Mouse (Mus musculus) left cerebral cortex, adult 18-20 months (tissue): ENCODE data around the gene Tpsab1. TPM values are rescaled to one million over a fixed set of nuclear protein-coding genes. Genes with fewer than 3 reads are reported as not detected.

Experiments used
- total RNA-seq, 2 experiments: library from RNA; stranded (reverse); gene quantifications; 2 replicates each; pipeline ENCODE4 v1.2.3; 2021

Tpsab1 gene
- total RNA-seq, 2 experiments from 2014 or later: not detected

Other genes starting within 250 kb of the Tpsab1 start
- gene Telo2, start 229.6 kb downstream of the Tpsab1 start, total RNA-seq: 10 to 100 TPM; 28.4 to 34.4 TPM
- gene Ptx4, start 224.8 kb downstream of the Tpsab1 start, total RNA-seq: under 1 TPM; 0.54 to 0.67 TPM
- gene Clcn7, start 212.2 kb downstream of the Tpsab1 start, total RNA-seq: 10 to 100 TPM; 46.9 to 47.0 TPM
- not detected for gene Ccdc154, start 183.1 kb downstream of the Tpsab1 start, total RNA-seq
- gene Gm38655, start 170.1 kb downstream of the Tpsab1 start, total RNA-seq: not detected
- 10 to 100 TPM; 17.8 to 20.5 TPM for gene BC003965, start 161.0 kb downstream of the Tpsab1 start, total RNA-seq
- gene Unkl, start 157.2 kb downstream of the Tpsab1 start, total RNA-seq: 10 to 100 TPM; 34.2 to 41.3 TPM
- 10 to 100 TPM; 74.7 to 77.3 TPM for gene Gnptg, start 105.4 kb downstream of the Tpsab1 start, total RNA-seq
- 10 to 100 TPM; 21.0 to 24.3 TPM for gene Tsr3, start 105.4 kb downstream of the Tpsab1 start, total RNA-seq
- 10 to 100 TPM; 17.5 to 18.7 TPM for gene Baiap3, start 89.2 kb downstream of the Tpsab1 start, total RNA-seq
- gene Ube2i, start 70.9 kb downstream of the Tpsab1 start, total RNA-seq: 100 to 1,000 TPM; 218 to 227 TPM
- not detected for gene Prss34, start 47.2 kb downstream of the Tpsab1 start, total RNA-seq
- gene Prss28, start 36.9 kb downstream of the Tpsab1 start, total RNA-seq: not detected
- not detected for gene Prss29, start 26.9 kb downstream of the Tpsab1 start, total RNA-seq
- not detected for gene Tpsb2, start 20.7 kb upstream of the Tpsab1 start, total RNA-seq
- not detected for gene Tpsg1, start 23.7 kb upstream of the Tpsab1 start, total RNA-seq
- 10 to 100 TPM; 39.6 to 43.7 TPM for gene Cacna1h, start 88.2 kb upstream of the Tpsab1 start, total RNA-seq
- gene Tekt4, start 109.1 kb upstream of the Tpsab1 start, total RNA-seq: 1 to 10 TPM in 1 of 2 experiments, under 1 TPM in 1; 0.49 to 1.2 TPM
- 1 to 10 TPM in 1 of 2 experiments, under 1 TPM in 1; 0.75 to 1.1 TPM for gene Sstr5, start 151.7 kb upstream of the Tpsab1 start, total RNA-seq
- 10 to 100 TPM; 52.1 to 55.2 TPM for gene Sox8, start 225.1 kb upstream of the Tpsab1 start, total RNA-seq
- 10 to 100 TPM; 19.1 to 20.2 TPM for gene Lmf1, start 233.5 kb upstream of the Tpsab1 start, total RNA-seq